Mouse (Mus musculus) CD8-positive naive resting alpha-beta T cell, adult 2 months (primary cell): Measurements from ENCODE around the gene Tmem252.

ENCODE experiments used
- DNase-seq, 2 experiments: peaks; one replicate each; pipeline ENCODE4 v3.0.0; 2022; ENCODE audit warnings: low read depth in 2 of 2, low spot score in 2 of 2

Tmem252 gene

GRCm38 (mm10) chr19:24720448-24720847 is 46.6 kb downstream of the Tmem252 start:
- DNase-seq, result no peak

DNA sequence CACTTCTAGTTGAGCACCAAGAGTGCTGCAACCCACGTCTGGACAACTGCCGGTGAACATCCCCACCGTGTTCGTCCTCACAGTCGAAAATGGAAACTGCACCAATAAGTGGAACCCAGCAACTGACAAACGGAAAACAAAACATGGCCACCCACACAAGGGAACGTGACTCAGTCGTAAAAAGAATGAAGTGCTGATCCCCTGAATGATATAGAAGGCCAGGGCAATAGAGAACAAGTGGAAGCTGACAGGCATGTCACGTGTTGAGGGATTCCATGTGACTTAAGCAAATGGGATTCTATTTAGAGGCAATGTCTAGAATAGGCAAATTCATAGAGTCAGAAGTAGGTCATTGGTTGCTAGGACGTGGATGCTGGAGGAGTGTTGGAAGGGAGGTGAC is 50.6 kb downstream of the Tmem252 start:
- no peak for DNase-seq

DNA sequence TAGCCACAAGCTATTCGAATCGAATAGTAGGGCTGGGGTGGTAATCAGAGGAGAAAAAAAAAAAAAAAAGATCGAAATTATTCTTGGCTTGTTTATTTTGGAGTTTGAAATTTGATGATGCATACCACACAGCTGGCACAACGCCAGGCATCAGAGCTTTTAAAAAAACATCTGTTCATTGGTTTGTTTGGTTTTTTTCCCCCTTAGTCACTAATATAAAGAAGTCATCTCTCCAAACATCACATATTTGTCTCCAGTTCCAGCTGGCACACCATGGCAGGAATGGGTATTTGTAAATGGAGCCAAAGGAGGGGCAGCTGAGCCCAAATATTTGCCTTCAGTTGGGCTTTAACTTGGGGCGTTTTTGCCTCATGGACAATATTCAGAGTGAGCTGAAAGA is 56.9 kb downstream of the Tmem252 start:
- no peak for DNase-seq
